Mouse (Mus musculus) cerebellum, adult 18-20 months (tissue): ENCODE measurements around the gene Tmem131l.

Experiments used
- DNase-seq, 2 experiments: peaks; one replicate each; pipeline ENCODE4 v3.0.0; 2021

Gene Tmem131l

GRCm38 (mm10) chr3:84039646-84040475, at the start of gene Tmem131l:
TSS of gene Tmem131l (minus strand) at chr3:84040175.
- DNase-seq: peak; percentile 69 to 86

DNA sequence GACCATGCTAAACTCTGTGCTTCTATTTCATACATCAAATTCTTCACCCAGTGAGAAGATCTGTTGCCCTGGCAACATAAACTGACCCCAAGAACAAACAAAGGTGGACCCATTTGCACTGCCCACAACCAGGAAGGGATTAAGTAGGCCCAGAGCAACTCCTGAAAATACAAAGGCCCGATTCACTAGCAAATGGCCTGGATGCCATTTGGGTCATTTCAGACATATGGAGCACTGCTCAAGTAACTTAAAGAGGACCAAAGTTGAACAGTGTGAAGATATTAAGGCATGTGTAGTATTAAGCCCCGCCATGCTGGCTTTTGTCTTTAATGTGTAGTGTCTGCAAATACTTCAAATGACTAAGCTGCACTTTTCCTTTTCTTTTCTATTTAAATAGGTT, 46.9 kb upstream of the Tmem131l start:
- no peak for DNase-seq

GRCm38 (mm10) chr3:84086337-84086736, 46.4 kb upstream of the Tmem131l start:
- DNase-seq: no peak

GRCm38 (mm10) chr3:84085429-84085828, 45.5 kb upstream of the Tmem131l start:
- DNase-seq: no peak

DNA sequence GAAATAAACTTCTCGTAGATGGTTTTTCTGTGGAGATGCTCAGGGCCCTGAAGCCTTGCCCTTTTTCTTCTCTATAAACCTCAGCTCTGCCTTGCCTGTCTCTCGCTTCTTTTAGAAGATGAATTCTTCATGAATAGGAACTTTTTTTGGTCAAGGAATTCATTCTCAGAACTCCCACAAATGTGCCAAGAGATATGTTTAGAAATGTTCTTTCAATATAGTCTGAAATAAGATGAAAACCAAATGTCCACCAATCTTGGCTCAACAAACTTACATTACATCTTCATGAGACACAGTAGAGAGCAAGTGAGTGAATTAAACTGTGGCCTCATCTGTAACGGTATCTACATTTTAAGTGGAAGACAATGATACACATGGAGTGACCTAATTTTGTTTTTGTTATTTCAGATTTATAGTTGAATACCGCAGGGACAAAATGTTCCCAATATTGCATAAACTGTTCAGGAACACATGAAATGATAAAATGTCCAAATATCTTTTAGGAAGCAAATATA, 41.3 kb upstream of the Tmem131l start:
- no peak for DNase-seq

GRCm38 (mm10) chr3:84080074-84080473, 40.1 kb upstream of the Tmem131l start:
- no peak for DNase-seq

DNA sequence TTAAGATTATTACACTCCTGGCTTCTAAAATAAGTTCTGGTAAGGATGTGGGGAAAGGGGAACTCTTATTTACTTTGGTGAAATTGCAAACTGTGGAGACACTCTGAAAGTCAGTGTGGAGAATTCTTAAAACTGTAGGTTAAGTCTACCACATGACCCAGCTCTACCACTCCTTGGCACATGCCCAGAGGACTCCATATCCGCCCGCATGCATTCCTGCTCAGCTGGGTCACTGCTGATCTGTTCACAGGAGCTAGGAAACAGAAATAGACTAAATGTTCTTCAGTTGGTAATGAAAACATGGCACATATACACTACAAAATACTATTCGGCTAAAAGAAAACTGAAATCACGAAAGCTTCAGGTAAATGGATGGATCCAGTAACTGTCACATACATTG, 37.5 kb upstream of the Tmem131l start:
- no peak for DNase-seq

- DNase-seq: no peak
These were observed 36.8 kb upstream of the Tmem131l start for GRCm38 (mm10) chr3:84076543-84077332.

- no peak for DNase-seq
These were observed 35.5 kb upstream of the Tmem131l start for GRCm38 (mm10) chr3:84075516-84075915.

- DNase-seq: no peak
These were observed 34.8 kb upstream of the Tmem131l start for GRCm38 (mm10) chr3:84074777-84075176.

DNA sequence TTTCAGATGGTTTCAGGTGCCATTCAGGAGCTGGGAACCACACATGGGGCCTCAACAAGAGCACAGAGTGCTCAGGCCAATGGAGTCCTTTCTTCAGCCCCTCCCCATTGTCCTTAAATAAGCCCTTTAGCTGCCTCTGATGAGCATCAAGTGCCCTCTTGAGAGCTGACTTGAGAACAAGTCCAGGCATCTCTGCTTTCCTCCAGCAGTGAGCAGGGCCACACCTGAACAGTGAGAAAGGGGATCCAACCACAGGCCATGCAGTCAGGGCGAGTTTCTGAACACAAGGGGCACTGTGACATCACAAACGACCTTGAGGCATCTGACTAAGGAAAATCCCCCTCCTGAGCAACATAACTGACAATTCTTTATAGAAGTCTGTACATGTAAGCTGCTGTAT, 31.7 kb upstream of the Tmem131l start:
- DNase-seq: no peak

GRCm38 (mm10) chr3:84070811-84071210, 30.8 kb upstream of the Tmem131l start:
- no peak for DNase-seq

DNA sequence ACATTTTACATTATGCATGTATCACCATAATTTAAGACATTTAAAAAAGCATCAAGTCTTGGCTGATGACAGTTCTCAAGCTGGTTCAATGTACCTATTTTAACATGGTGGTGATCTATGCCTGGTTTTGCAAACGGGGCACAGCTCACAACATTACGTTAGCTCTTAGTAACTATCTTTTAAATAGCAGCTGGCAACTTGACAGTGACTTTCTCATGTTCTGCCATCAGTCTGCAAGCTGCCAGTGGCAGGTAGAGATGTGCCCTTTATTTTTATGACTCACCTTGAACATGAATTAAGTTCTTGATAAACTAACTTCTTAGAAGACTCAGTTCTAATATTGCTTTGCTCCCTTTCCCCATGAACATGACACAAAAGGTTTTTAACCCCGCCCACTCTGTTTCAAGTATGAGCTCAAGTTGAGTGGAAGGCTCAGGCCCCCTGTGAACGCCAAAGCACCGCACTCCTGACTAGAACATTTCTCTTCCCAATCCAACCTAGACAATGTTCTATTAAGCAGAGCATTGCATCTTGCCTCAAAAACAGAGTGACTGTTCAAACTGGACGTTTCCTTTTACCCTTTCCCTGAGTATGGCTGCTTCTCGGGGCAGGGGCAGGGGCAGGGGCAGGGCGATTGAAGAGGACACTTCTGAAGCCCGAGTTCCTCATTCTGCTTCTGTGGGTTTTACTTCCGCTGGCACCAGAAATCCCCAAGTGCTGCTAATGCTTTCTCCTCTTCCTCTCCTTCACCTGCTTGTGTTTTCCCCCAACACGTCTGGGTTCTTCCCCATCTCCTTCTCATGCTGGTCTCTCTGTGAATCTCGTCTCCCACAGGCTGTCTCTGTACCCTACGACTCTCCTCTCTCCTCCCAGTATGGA, 29.1 kb upstream of the Tmem131l start:
- no peak for DNase-seq

DNA sequence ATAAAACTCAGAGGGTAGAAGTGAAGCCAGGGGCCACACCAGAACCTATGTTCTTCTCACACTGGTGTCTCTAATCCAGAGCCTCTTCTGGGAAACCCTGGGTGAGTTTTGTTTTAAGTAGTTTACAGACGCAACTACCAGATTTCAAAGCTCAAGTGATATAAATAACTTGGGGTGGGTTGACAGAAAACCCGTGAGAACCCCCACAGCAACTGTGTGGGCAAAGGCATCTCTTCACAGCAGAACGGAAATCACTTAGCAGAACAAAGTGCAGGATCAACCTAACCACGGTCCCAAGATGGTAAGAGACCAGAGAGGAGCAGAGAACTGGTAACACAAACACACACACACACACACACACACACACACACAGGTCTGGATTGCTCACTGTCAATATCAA, 25.9 kb upstream of the Tmem131l start:
- DNase-seq: no peak

DNA sequence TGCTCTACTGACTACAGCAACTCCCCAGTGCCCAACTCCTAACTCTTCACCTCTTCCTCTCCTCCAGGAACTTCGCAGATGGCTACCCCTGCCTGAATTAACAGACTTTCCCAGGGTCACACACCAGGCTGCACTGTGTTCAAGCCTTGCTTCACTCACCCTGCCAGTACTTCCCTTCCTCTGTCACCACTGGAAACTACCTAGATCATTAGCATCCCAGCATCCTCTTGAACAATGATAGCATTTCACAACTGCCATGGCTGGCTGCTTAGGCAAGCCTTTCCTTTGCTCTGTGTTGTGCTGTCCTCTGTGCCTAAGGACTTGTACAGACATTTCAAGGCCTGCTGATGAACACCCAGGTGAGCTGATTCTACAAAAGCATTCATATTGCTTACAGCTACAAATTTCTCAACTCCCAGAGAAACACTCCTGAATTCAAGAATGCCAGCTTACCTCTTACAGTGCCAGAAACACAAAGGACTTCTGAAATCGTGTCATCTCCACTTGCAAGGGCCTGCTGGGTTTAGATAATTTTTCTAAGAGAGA, 23.5 kb upstream of the Tmem131l start:
- no peak for DNase-seq

DNA sequence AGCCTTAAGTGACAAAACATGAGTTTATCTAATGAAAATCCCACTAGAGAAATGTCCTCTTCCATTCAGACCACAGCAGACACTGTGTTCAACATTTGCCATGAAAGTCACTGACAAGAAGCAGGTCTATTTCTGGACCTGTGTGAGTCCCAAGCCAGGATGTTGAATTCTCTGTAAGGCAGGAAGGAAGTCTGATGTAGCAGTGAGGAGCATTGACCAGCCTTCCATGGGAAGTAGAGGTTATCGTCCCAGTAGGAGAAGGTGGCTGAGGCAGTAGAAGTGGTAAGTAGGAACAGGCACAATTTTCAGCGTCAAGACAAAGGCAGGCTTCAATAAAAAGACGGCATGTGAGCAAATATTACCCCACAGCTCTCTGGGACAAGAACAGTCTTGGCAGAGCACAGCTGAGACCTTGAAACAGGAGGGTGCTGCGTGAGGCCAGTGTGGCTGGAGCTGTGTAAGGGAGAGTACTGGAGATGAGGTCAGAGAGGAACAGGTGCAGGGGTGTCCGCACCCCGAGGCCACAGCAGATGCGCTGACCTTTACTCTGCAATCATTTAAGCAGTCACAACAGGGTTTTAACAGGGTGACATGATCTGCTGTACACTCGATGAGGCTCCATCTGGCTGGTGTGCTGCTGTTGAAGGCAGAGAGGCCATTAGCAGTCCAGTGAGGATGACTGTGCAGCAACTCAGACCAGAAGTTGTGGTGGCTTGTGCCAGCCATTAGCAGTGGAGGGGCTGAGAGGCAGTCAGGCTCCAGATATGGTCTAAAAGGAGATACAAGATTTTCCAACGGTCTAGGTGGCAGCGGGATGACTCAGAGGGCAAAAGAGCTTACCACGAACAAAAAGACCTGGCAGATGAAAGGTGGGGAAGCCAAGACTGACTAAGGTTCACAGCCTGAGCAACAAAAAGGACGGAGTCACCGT, 21.8 kb upstream of the Tmem131l start:
- DNase-seq: no peak

GRCm38 (mm10) chr3:84060946-84061345, 21.0 kb upstream of the Tmem131l start:
- no peak for DNase-seq

DNA sequence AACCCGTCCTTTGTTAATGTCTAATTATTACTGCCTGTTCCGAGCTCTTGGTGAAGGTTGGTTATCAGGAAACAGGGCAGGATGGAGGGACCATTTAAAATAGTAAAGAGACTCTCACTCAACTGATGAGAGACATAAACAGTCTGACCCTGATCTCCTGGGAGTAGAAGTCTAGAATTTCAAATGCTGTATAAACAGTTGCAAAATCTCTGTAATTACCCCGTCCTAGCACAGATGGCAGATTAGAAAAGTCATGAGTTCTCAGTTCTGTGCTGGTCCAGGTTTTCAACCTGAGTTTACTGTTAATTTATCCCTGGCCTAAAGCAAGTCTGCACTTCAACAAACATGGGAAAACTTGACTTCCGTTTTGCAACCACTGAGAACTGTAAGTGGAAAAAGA, 20.2 kb upstream of the Tmem131l start:
- no peak for DNase-seq

DNA sequence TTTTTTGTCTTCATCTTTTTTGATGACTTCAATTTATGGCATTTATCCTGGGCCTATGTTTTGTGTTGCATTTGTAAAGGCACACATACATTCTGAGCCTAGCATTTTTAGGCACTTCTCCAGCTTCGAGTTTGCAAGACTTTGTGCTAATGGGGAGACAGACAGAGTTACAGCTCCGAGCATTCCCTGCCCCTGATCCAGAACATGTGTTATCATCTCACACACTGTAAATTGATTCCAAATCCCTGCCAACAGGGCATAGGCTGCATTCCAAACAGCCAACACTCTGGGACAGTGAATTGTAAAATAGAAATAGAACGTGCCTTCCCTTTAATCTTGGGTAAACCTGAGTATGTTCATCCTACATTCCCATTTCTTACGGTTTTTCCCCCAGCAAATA, 19.7 kb upstream of the Tmem131l start:
- DNase-seq: no peak

GRCm38 (mm10) chr3:84059261-84059660, 19.3 kb upstream of the Tmem131l start:
- DNase-seq: no peak

DNA sequence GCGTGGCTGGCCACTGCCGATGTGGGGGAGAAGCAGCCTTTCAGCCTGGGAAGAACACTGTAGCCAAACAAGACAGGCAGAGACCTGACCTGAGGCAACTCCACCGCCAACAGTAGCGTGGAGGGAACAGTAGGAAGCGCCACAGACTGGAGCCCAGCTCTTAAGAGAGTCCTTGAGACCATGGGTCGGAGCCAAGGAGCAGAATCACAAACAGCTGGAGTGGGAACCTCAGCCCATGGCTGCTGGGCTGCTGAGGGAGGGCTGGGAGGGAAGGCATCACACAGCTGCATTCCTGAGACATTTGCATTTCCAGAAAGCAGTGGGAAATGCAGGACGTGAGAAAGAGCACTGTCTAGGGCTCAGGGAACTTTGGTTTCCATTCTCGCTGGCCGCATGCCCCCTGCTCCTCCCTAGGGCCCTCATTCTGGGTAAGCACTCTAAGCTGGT, 8.8 kb upstream of the Tmem131l start:
- no peak for DNase-seq
